Comparison of ENCODE assay signal across 26 mouse cellular contexts in the genomic region with DNA sequence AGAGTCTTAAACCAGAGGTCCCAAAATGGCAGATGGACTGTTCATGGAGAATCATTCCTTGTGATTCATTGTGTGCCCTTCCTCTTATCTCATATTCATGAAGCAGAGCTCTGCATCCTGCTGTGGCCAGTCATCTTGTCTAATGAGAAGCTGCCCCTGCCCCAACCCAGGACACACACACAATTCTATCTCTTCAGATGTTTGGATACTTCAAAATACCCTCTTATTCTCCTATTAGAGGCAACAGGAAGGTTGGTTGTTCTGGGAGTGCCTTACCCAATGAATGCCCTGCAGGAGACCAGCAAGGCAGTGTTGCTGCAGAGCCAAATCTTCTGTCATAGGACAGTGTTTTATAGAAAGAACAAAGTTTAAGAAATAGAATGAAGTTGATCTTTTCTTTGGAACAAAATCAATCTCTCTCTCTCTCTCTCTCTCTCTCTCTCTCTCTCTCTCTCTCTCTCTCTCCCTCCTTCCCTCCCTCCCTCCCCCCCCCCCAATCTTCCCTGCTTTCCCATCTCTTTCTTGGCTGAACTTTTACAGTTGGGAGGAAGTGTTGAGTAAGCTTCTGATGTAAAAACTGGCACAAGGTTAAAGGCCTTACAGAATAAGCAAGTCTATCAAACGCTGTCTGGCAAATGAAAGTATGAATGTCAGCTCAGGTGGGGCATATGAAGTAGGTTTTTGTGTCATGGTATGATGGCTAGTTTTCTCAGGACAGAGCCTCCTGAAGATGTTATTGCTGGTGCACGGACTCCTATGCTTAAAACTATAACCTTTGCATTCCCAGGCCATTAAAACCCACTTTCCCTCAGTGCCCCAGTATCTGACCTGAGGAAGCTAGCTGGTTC.
DNase-seq lines count a peak whose midpoint lies in the region; ATAC-seq and TF ChIP-seq lines count a peak whose summit lies in the region.
"Had no signal": no experiment of that assay in that cellular context is flagged by ENCODE, and none has a peak within 500 bp of the region (broad histone marks: within the 10 kb centered on the region; RNA-seq: fewer than 3 reads in every experiment).

No protein-coding gene starts in this region.

- no peaks in the 10 kb centered on the region for H3K36me3 ChIP-seq in lung, embryonic 16.5 days (ENCODE audit: control insufficient read depth, insufficient read depth, low read length)
- H3K36me3 ChIP-seq: embryonic facial prominence, embryonic 13.5 days; hindbrain, embryonic 10.5 days; hindbrain, embryonic 15.5 days; kidney, embryonic 15.5 days; stomach, embryonic 15.5 days had no signal

- 49% methylated on average over 2 of the region's 2 CpGs for WGBS in lung, embryonic 16.5 days
- 64% methylated on average over 2 of the region's 2 CpGs for WGBS in lung, adult 2 months

- TF ChIP-seq POLR2A in lung, adult 2 months (IDR thresholded peaks at IDR 0.05; ENCODE audit: borderline replicate concordance, extremely low read depth, low read depth, low read length): no peak
- TF ChIP-seq POLR2A in brain, embryonic 14.5 days (IDR thresholded peaks at IDR 0.05; ENCODE audit: borderline replicate concordance, extremely low read depth, insufficient read depth, insufficient read length, poor library complexity, severe bottlenecking): no peak

- DNase-seq in heart, adult 18-20 months: peak; percentile 22 to 31
- no peak for DNase-seq in heart, postnatal 14 days
- no peak for DNase-seq in lung, adult 2 months
- DNase-seq in brain, embryonic 14.5 days (ENCODE audit: low read depth): peak; percentile 2
- peak; percentile 27 for DNase-seq in skeletal muscle tissue, adult 2 months (ENCODE audit: low read depth, low spot score)
- no peak for DNase-seq in kidney, postnatal 36 days
- DNase-seq: cerebellum, adult 11-12 months; cerebellum, adult 9-11 months; gastrocnemius, postnatal 10 days; kidney, adult 11 months; kidney, postnatal 25 days; left cerebral cortex, postnatal 4 days; midbrain, embryonic 14.5 days; thymus, postnatal 14 days had no signal

- H3K4me3 ChIP-seq in lung, embryonic 16.5 days (ENCODE audit: low read length): no peak overlapping the region
- H3K4me3 ChIP-seq in lung, adult 2 months (replicated peaks; ENCODE audit: extremely low read depth, low read depth, low read length): no peak overlapping the region
- H3K4me3 ChIP-seq: embryonic facial prominence, embryonic 13.5 days; hindbrain, embryonic 10.5 days; hindbrain, embryonic 15.5 days; kidney, embryonic 15.5 days; layer of hippocampus, adult 2 months; stomach, embryonic 15.5 days had no signal

- ATAC-seq in lung, embryonic 16.5 days (ENCODE audit: low read depth): no peak
- ATAC-seq: CD4-positive, CD25-positive, alpha-beta regulatory T cell, adult 4 months; forebrain, embryonic 16.5 days; inflammation-experienced regulatory T-cells, adult 6 months had no signal

- no peak overlapping the region for H3K4me2 ChIP-seq in lung, embryonic 16.5 days (ENCODE audit: low read depth, low read length)
- H3K4me2 ChIP-seq: embryonic facial prominence, embryonic 13.5 days; heart, embryonic 11.5 days; hindbrain, embryonic 15.5 days; kidney, embryonic 15.5 days; stomach, embryonic 15.5 days had no signal

- no peak for TF ChIP-seq CTCF in lung, adult 2 months (IDR thresholded peaks at IDR 0.05; ENCODE audit: insufficient read depth, low read length)
- TF ChIP-seq CTCF in brain, embryonic 14.5 days (IDR thresholded peaks at IDR 0.05; ENCODE audit: borderline replicate concordance, extremely low read depth, insufficient read depth, insufficient read length): no peak

- H3K9ac ChIP-seq in lung, embryonic 16.5 days (ENCODE audit: low read length): no peak overlapping the region
- H3K9ac ChIP-seq: embryonic facial prominence, embryonic 13.5 days; hindbrain, embryonic 15.5 days; kidney, embryonic 15.5 days; liver, embryonic 14.5 days; stomach, embryonic 15.5 days had no signal

- no peaks in the 10 kb centered on the region for H3K9me3 ChIP-seq in lung, embryonic 16.5 days (ENCODE audit: control insufficient read depth, low read length)
- H3K9me3 ChIP-seq: embryonic facial prominence, embryonic 13.5 days; hindbrain, embryonic 10.5 days; hindbrain, embryonic 15.5 days; kidney, embryonic 15.5 days; stomach, embryonic 15.5 days had no signal

- intact Hi-C loops in heart, postnatal 14 days (cut with DNase I): no loop called here

- H3K4me1 ChIP-seq in lung, embryonic 16.5 days (replicated peaks; ENCODE audit: control insufficient read depth, insufficient read depth, low read length): no peaks in the 10 kb centered on the region
- H3K4me1 ChIP-seq in lung, adult 2 months (ENCODE audit: control insufficient read depth, insufficient read depth, low read length): no peaks in the 10 kb centered on the region
- H3K4me1 ChIP-seq: embryonic facial prominence, embryonic 13.5 days; hindbrain, embryonic 10.5 days; hindbrain, embryonic 15.5 days; kidney, embryonic 15.5 days; stomach, embryonic 15.5 days had no signal

- H3K27me3 ChIP-seq in lung, embryonic 16.5 days (ENCODE audit: control insufficient read depth, insufficient read depth, low read depth, low read length): no peaks in the 10 kb centered on the region
- H3K27me3 ChIP-seq: embryonic facial prominence, embryonic 13.5 days; hindbrain, embryonic 15.5 days; kidney, embryonic 15.5 days; stomach, embryonic 15.5 days had no signal

- H3K27ac ChIP-seq in lung, embryonic 16.5 days (ENCODE audit: low read length): peak overlapping the region; percentile 49
- H3K27ac ChIP-seq: embryonic facial prominence, embryonic 13.5 days; hindbrain, embryonic 10.5 days; hindbrain, embryonic 15.5 days; kidney, embryonic 15.5 days; layer of hippocampus, adult 2 months; liver, embryonic 14.5 days; stomach, embryonic 15.5 days had no signal

Comparison
In these comparisons a context has a peak if more than half of its experiments do, and no peak if none do; other contexts are left out.
1. DNase-seq: peak in heart, adult 18-20 months (2 of 2), brain, embryonic 14.5 days (single experiment) and skeletal muscle tissue, adult 2 months (single experiment); none in heart, postnatal 14 days (0 of 2), lung, adult 2 months (single experiment) and kidney, postnatal 36 days (0 of 2).